Mouse (Mus musculus): ENCODE data around the gene Nphp4. TPM values are rescaled to one million over a fixed set of nuclear protein-coding genes. Genes with fewer than 3 reads are reported as not detected.

Nphp4 gene
- polyA plus RNA-seq, 1 experiment from 2014 or later = 3.5 TPM

GRCm38 (mm10) chr4:152541172-152541571 lies 64.7 kb downstream of the Nphp4 start:
- ATAC-seq (ENCODE audit: low FRiP score) (peak; percentile 41; the same call in 1 of the 2 replicates), DNase-seq (ENCODE audit: low spot score) (peak; percentile 59)
- H3K4me2 ChIP-seq (replicated peaks; ENCODE audit: low read depth, low read length) = no peak overlapping the region
- no peak overlapping the region for H3K9ac ChIP-seq (ENCODE audit: low read depth, low read length)
- no peaks in the 10 kb centered on the region for H3K27me3 ChIP-seq (ENCODE audit: control insufficient read depth, insufficient read depth, low read length)
- WGBS = 27% methylated on average over 9 of the region's 9 CpGs
- no peaks in the 10 kb centered on the region for H3K36me3 ChIP-seq (ENCODE audit: control insufficient read depth, insufficient read depth, low read length)
- no peak overlapping the region for H3K27ac ChIP-seq (ENCODE audit: low read depth, low read length)
- no peaks in the 10 kb centered on the region for H3K4me1 ChIP-seq (replicated peaks; ENCODE audit: control insufficient read depth, insufficient read depth, low read length)
- no peaks in the 10 kb centered on the region for H3K9me3 ChIP-seq (ENCODE audit: control insufficient read depth, low read length)
- H3K4me3 ChIP-seq (ENCODE audit: low read depth, low read length) = no peak overlapping the region

GRCm38 (mm10) chr4:152542447-152542846 lies 65.9 kb downstream of the Nphp4 start:
- Histone ChIP-seq H3K4me3 (ENCODE audit: low read depth, low read length) (no peak overlapping the region), H3K4me2 (replicated peaks; ENCODE audit: low read depth, low read length) (no peak overlapping the region), H3K27me3 (ENCODE audit: control insufficient read depth, insufficient read depth, low read length) (no peaks in the 10 kb centered on the region), H3K27ac (ENCODE audit: low read depth, low read length) (no peak overlapping the region), H3K36me3 (ENCODE audit: control insufficient read depth, insufficient read depth, low read length) (no peaks in the 10 kb centered on the region), H3K9ac (ENCODE audit: low read depth, low read length) (no peak overlapping the region), H3K4me1 (replicated peaks; ENCODE audit: control insufficient read depth, insufficient read depth, low read length) (no peaks in the 10 kb centered on the region; the same call in 1 of the 2 replicates), H3K9me3 (ENCODE audit: control insufficient read depth, low read length) (no peaks in the 10 kb centered on the region)
- 98% methylated on average over 11 of the region's 11 CpGs for WGBS
- DNase-seq (ENCODE audit: low spot score) (no peak), ATAC-seq (ENCODE audit: low FRiP score) (no peak)

GRCm38 (mm10) chr4:152546481-152546880 lies 70.0 kb downstream of the Nphp4 start:
- Histone ChIP-seq H3K4me2 (replicated peaks; ENCODE audit: low read depth, low read length) (no peak overlapping the region), H3K27me3 (ENCODE audit: control insufficient read depth, insufficient read depth, low read length) (no peaks in the 10 kb centered on the region), H3K4me3 (ENCODE audit: low read depth, low read length) (no peak overlapping the region), H3K9me3 (ENCODE audit: control insufficient read depth, low read length) (no peaks in the 10 kb centered on the region), H3K9ac (ENCODE audit: low read depth, low read length) (no peak overlapping the region), H3K36me3 (ENCODE audit: control insufficient read depth, insufficient read depth, low read length) (no peaks in the 10 kb centered on the region), H3K27ac (ENCODE audit: low read depth, low read length) (peak overlapping the region; percentile 5; the same call in 1 of the 2 replicates), H3K4me1 (replicated peaks; ENCODE audit: control insufficient read depth, insufficient read depth, low read length) (no peaks in the 10 kb centered on the region; the same call in 1 of the 2 replicates)
- no peak for ATAC-seq (ENCODE audit: low FRiP score)
- WGBS = 71% methylated on average over 8 of the region's 8 CpGs
- DNase-seq (ENCODE audit: low spot score) = no peak

GRCm38 (mm10) chr4:152547886-152548663 lies 71.6 kb downstream of the Nphp4 start:
- no peak overlapping the region for H3K4me3 ChIP-seq (ENCODE audit: low read depth, low read length)
- H3K27ac ChIP-seq (ENCODE audit: low read depth, low read length) = peak overlapping the region; percentile 25; the same call in 1 of the 2 replicates
- WGBS = 46% methylated on average over 37 of the region's 37 CpGs
- H3K9me3 ChIP-seq (ENCODE audit: control insufficient read depth, low read length) = no peaks in the 10 kb centered on the region
- H3K9ac ChIP-seq (ENCODE audit: low read depth, low read length) = no peak overlapping the region
- ATAC-seq (ENCODE audit: low FRiP score) = peak; percentile 29; the same call in 1 of the 2 replicates
- H3K36me3 ChIP-seq (ENCODE audit: control insufficient read depth, insufficient read depth, low read length) = no peaks in the 10 kb centered on the region
- no peak overlapping the region for H3K4me2 ChIP-seq (replicated peaks; ENCODE audit: low read depth, low read length)
- peak; percentile 49 for DNase-seq (ENCODE audit: low spot score)
- no peaks in the 10 kb centered on the region for H3K27me3 ChIP-seq (ENCODE audit: control insufficient read depth, insufficient read depth, low read length)
- H3K4me1 ChIP-seq (replicated peaks; ENCODE audit: control insufficient read depth, insufficient read depth, low read length) = no peaks in the 10 kb centered on the region; the same call in 1 of the 2 replicates

- H3K9ac ChIP-seq (ENCODE audit: low read depth, low read length) = no peak overlapping the region
- H3K4me2 ChIP-seq (replicated peaks; ENCODE audit: low read depth, low read length) = no peak overlapping the region
- DNase-seq (ENCODE audit: low spot score) (no peak), ATAC-seq (ENCODE audit: low FRiP score) (no peak)
- no peaks in the 10 kb centered on the region for H3K27me3 ChIP-seq (ENCODE audit: control insufficient read depth, insufficient read depth, low read length)
- H3K9me3 ChIP-seq (ENCODE audit: control insufficient read depth, low read length) = no peaks in the 10 kb centered on the region
- H3K36me3 ChIP-seq (ENCODE audit: control insufficient read depth, insufficient read depth, low read length) = no peaks in the 10 kb centered on the region
- no peak overlapping the region for H3K27ac ChIP-seq (ENCODE audit: low read depth, low read length)
- peaks cover 3% of the 10 kb centered on the region; the same call in 1 of the 2 replicates for H3K4me1 ChIP-seq (replicated peaks; ENCODE audit: control insufficient read depth, insufficient read depth, low read length)
- no peak overlapping the region for H3K4me3 ChIP-seq (ENCODE audit: low read depth, low read length)
- 91% methylated on average over 18 of the region's 18 CpGs for WGBS
Observed at GRCm38 (mm10) chr4:152549507-152550202, 73.1 kb downstream of the Nphp4 start.

GRCm38 (mm10) chr4:152550203-152550549 lies 73.7 kb downstream of the Nphp4 start:
- H3K9me3 ChIP-seq (ENCODE audit: control insufficient read depth, low read length) = no peaks in the 10 kb centered on the region
- DNase-seq (ENCODE audit: low spot score) (no peak), ATAC-seq (ENCODE audit: low FRiP score) (no peak)
- H3K4me2 ChIP-seq (replicated peaks; ENCODE audit: low read depth, low read length) = no peak overlapping the region
- no peak overlapping the region for H3K9ac ChIP-seq (ENCODE audit: low read depth, low read length)
- no peaks in the 10 kb centered on the region for H3K27me3 ChIP-seq (ENCODE audit: control insufficient read depth, insufficient read depth, low read length)
- H3K27ac ChIP-seq (ENCODE audit: low read depth, low read length) = no peak overlapping the region
- no peaks in the 10 kb centered on the region for H3K36me3 ChIP-seq (ENCODE audit: control insufficient read depth, insufficient read depth, low read length)
- no peak overlapping the region for H3K4me3 ChIP-seq (ENCODE audit: low read depth, low read length)
- 86% methylated on average over 6 of the region's 6 CpGs for WGBS
- H3K4me1 ChIP-seq (replicated peaks; ENCODE audit: control insufficient read depth, insufficient read depth, low read length) = peaks cover 3% of the 10 kb centered on the region; the same call in 1 of the 2 replicates

GRCm38 (mm10) chr4:152553582-152554285 lies 77.2 kb downstream of the Nphp4 start:
- DNase-seq (ENCODE audit: low spot score) (no peak), ATAC-seq (ENCODE audit: low FRiP score) (no peak)
- H3K36me3 ChIP-seq (ENCODE audit: control insufficient read depth, insufficient read depth, low read length) = no peaks in the 10 kb centered on the region
- WGBS = 95% methylated on average over 8 of the region's 8 CpGs
- H3K4me1 ChIP-seq (replicated peaks; ENCODE audit: control insufficient read depth, insufficient read depth, low read length) = peaks cover 14% of the 10 kb centered on the region
- no peak overlapping the region for H3K9ac ChIP-seq (ENCODE audit: low read depth, low read length)
- H3K4me2 ChIP-seq (replicated peaks; ENCODE audit: low read depth, low read length) = no peak overlapping the region
- H3K27ac ChIP-seq (ENCODE audit: low read depth, low read length) = no peak overlapping the region
- H3K9me3 ChIP-seq (ENCODE audit: control insufficient read depth, low read length) = no peaks in the 10 kb centered on the region
- no peaks in the 10 kb centered on the region for H3K27me3 ChIP-seq (ENCODE audit: control insufficient read depth, insufficient read depth, low read length)
- H3K4me3 ChIP-seq (ENCODE audit: low read depth, low read length) = no peak overlapping the region

- ATAC-seq (ENCODE audit: low FRiP score) (no peak), DNase-seq (ENCODE audit: low spot score) (no peak)
- 0 out of 2 replicates have a peak overlapping the region, but pooled peaks have one; percentile 36 for H3K27ac ChIP-seq (ENCODE audit: low read depth, low read length)
- H3K4me2 ChIP-seq (replicated peaks; ENCODE audit: low read depth, low read length) = no peak overlapping the region
- no peak overlapping the region for H3K4me3 ChIP-seq (ENCODE audit: low read depth, low read length)
- no peaks in the 10 kb centered on the region for H3K27me3 ChIP-seq (ENCODE audit: control insufficient read depth, insufficient read depth, low read length)
- 64% methylated on average over 18 of the region's 18 CpGs for WGBS
- H3K36me3 ChIP-seq (ENCODE audit: control insufficient read depth, insufficient read depth, low read length) = no peaks in the 10 kb centered on the region
- no peak overlapping the region for H3K9ac ChIP-seq (ENCODE audit: low read depth, low read length)
- no peaks in the 10 kb centered on the region for H3K9me3 ChIP-seq (ENCODE audit: control insufficient read depth, low read length)
- H3K4me1 ChIP-seq (replicated peaks; ENCODE audit: control insufficient read depth, insufficient read depth, low read length) = peaks cover 14% of the 10 kb centered on the region
Observed at GRCm38 (mm10) chr4:152554421-152554820, 77.9 kb downstream of the Nphp4 start.

Data from hindbrain, embryonic 11.5 days (tissue).